18 mouse cellular contexts compared by ENCODE assay signal in genomic region chr16:52104608-52105007, GRCm38 (mm10).
"Had no signal": no experiment of that assay in that cellular context is flagged by ENCODE, and none has a peak within 500 bp of the region (broad histone marks: within the 10 kb centered on the region; RNA-seq: fewer than 3 reads in every experiment).

No protein-coding gene starts in this region.

- ATAC-seq: midbrain, embryonic 16.5 days had no signal

- DNase-seq: lung, adult 18-20 months; lung, embryonic 14.5 days; lung, postnatal 10 days; lung, postnatal 4 days; midbrain, embryonic 14.5 days; right cerebral cortex, adult 18-20 months; right cerebral cortex, postnatal 25 days; right cerebral cortex, postnatal 4 days; spleen, adult 18-20 months; thymus, adult 18-20 months; thymus, postnatal 14 days; thymus, postnatal 36 days had no signal

- H3K9ac ChIP-seq: lung, embryonic 14.5 days; midbrain, embryonic 12.5 days; neural tube, embryonic 13.5 days; neural tube, embryonic 15.5 days had no signal

- H3K9me3 ChIP-seq: midbrain, embryonic 10.5 days; midbrain, embryonic 12.5 days; neural tube, embryonic 13.5 days; neural tube, embryonic 15.5 days had no signal

- H3K4me3 ChIP-seq: midbrain, embryonic 10.5 days; midbrain, embryonic 12.5 days; myocyte; neural tube, embryonic 13.5 days; neural tube, embryonic 15.5 days had no signal

- H3K4me2 ChIP-seq: lung, embryonic 14.5 days; midbrain, embryonic 12.5 days; neural tube, embryonic 13.5 days; neural tube, embryonic 15.5 days had no signal

- H3K4me1 ChIP-seq: midbrain, embryonic 10.5 days; midbrain, embryonic 12.5 days; neural tube, embryonic 15.5 days had no signal

- H3K36me3 ChIP-seq: midbrain, embryonic 12.5 days; neural tube, embryonic 13.5 days; neural tube, embryonic 15.5 days had no signal

- H3K27me3 ChIP-seq: midbrain, embryonic 12.5 days; neural tube, embryonic 13.5 days; neural tube, embryonic 15.5 days had no signal

- H3K27ac ChIP-seq: midbrain, embryonic 10.5 days; midbrain, embryonic 12.5 days; neural tube, embryonic 13.5 days; neural tube, embryonic 15.5 days had no signal
